Mouse (Mus musculus) cerebellum, adult 9-11 months (tissue): ENCODE data around the gene Babam2.

Experiments
- DNase-seq: peaks from one replicate; pipeline ENCODE4 v3.0.0; 2022

The Babam2 gene

DNA sequence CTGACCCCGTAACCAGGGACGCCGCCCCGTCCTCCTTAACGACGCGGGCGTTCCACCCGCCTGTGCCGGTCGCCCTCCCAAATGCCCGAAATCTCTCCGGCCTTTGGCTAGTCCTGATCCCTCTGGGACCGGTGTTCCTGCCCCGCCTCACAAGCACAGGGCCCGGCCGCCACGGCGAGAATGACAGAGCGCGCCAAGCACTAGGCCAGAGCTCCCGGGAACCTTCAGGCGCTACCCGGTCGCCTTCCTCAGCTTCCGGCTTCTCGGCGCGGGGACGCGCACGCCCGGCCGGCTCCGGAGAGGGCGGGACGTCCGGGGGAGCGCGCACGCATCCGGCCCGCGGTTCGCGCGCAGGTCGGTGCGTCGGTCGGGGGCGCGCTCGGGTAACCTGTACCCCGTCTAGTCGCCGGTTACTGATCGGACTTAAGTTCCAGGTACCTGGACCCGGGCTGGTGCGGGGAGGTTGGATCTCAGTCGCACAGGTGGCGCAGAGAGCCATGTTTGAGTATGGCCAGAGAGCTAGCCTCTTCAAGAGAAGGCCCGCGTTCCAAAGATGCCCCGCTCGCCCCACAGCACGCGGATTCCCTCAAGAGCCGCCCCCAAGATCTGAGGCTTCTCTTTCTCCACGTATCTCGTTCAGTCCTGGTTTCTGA, at the start of gene Babam2:
Gene Babam2 (plus strand): TSS at position 41 of the 653 bp plus-strand sequence.
- DNase-seq: peak; percentile 94

DNA sequence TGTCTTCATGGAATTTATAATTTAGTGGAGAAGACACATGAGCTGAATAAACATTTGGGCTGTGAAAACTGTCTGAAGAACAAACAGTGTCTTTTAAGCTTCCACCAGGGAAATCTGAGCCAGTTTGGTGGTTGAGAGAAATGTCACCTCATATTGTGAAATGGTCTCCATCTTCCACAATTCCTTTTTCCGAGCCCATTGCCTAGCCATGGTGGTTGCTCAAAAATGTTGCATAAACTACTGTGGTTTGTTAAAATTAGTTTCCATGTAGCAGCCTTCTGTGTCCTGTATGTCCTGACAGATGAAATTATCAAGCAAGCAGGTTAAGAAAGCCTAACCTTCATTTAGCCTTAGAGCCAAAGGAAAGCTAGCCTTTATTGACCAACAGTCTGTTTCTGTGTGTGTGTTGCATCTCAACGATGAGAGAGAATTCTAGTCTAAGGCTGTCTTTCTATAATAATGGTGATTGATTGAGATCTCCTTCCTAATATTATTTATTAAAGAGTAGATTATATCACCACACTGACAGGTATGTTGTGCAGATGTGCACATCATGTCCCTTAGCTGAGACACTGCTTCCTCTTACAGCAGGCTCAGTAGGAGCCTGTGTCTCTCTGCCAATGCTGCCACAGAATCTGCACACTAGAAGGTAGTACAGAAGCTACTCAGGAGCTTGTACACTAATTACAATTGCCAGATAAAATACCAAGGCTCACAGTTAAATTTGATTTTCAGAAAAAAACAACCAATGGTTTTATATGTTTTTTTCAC, 46.8 kb upstream of the Babam2 start:
- DNase-seq: no peak

DNA sequence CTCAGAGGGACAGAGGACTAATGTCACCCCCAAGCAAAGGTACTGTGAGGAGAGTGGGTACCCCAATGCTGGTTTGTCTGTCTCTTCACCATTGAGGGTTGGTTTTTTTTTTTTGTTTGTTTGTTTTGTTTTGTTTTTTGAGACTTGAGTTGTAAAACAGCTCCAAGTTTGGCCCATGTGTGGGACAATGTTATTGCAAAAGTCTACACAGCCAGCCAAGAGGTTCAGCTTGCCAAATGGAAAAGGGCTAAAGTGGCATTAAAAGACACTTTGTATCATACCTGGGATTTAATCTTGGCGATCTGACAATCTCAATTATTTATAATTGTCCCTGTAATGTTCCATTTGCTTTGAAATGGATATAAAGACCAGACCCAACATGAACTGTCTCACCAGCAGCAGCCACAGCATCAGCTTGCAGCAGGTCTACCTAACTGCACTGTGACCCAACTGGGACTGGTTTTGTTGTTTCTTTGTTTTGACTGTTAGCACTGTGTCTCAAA, 41.7 kb upstream of the Babam2 start:
- DNase-seq: no peak

DNA sequence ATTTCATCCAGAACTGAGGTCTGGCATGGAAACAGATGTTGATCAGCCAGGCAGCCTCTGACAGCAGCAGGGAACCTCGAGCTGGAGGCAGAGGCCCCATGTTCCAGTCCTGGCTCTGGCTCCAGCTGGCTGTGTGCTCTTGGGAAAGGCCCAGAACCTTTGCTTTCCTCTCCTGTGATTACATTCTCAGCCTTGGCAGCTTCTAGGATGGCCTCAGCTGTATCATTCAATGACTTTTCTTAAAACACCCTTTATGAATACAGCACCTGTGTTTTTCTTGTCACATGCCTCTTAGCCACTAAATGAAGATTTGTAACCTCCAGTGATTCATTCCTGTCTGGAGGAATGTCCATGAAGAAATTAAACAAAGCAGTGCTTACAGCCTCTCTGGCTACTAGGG, 31.3 kb upstream of the Babam2 start:
- no peak for DNase-seq

DNA sequence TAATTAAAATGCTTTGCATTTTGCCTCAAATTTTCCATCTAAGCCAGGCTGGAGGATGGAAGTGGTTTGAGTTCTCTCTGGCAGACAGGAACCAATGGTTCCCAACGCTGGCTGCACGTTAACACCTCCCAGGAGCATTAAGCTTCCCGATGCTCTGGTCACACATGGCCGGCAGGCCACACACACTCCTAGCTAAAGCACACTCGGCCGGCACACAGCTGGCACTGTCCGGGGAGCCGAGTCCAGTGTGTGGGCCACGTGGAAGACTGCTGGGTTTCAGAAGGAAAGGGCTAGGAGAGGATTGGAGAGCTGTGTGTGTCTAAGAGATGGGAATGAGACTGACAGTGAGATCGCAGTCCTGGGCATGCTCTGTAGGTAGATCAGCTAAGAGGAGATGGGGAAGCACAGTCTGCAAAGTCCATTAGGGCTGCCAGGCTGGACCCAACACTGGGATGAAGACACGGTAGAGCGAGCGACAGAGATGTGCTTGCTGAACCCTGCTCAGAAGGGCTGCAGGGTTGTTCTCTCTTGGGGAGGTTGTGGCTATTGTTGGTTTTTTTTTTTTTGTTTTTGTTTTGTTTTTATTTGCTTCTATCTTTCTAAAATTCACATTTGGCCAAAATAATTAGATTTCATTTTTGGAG, 29.0 kb upstream of the Babam2 start:
- no peak for DNase-seq

DNA sequence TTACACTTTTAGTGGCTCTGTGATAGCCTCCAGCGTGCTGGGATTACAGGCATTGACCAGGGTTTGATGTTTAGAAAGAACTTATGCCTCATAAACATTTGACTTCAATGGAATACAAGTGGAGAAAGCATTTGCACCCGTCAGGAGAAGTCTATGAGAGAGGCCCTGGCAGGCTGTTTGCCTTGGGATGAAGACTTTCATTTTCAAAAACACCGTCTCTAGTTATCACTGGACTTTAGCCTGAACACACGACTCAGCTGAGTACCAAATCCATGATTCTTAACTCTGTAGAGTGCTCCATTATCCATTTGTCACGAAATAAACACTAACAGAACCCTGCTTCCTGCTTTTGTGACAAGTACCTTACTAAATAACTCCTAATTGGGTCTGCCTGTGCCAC, 27.5 kb upstream of the Babam2 start:
- no peak for DNase-seq

DNA sequence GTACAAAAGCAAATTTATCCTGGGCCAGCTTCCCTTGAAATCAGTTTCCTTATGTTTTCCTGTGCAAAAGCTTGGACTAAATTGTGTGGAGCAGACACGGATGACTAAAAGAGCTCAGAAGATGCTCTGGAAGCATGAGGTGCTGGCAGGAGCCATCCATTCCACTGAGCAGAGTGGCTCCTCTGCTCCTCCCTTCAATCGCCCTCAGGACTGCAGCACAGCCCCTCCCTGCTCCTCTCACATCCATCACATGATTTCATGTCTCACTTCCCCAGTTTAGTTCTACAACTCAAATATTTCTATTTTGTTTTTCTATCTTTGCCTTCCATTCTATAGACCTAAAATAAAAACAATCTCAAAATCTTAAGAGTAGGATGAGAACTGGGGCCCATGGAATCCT, 26.3 kb upstream of the Babam2 start:
- DNase-seq: no peak

DNA sequence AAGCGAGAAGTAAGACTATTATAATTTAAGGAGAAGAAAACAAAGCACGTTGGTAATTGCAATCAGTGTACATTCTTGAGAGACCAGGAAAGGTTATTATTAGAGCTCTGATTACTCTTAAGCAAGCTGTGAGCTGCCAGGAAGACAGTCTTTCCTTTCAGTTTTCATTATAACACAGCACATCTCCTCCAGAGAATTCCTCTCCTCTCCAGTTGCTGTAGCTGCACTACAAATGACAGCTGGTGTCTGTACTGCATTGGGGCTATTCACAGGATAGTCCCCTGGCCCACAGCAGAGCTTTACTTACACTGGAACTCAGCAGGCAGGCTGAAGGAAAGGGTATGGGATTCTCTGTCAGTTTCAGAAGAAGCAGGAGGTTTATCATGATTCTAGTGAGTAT, 24.1 kb upstream of the Babam2 start:
- no peak for DNase-seq

DNA sequence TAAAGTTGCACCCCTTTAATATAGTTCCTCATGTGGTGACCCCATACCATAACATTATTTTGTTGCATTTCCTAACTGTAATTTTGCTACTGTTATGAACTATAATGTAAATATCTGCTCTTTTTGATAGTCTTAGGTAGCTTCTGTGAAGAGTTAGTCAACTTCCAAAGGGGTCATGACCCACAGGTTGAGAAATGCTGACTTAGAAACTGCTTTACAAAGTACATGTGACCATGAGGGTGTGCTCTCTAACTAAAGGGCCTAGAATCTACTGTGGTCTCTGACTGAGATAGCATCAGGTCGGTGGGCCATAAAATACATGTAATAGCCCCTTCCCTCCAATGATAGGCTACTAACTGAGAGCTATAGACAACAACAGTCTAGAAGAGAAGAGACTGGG, 19.5 kb upstream of the Babam2 start:
- no peak for DNase-seq

DNA sequence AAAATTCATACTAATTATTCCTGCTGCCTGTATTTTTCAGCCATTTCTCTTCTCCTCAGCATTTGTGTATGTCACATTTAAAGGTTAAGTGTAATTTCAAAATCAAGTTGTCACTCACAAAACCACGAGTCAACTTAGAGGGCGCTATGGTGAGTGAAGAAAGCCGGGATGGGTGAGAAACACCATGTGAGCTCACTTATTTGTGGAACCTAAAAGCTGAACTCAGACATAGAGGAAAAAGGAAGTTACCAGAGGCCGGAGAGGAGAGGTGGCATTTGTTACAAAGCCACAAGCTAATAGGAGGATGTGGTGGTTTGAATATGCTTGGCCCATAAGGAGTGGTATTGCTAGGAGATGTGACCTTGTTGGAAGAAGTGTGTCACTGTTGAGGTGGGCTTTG, 17.3 kb upstream of the Babam2 start:
- no peak for DNase-seq

DNA sequence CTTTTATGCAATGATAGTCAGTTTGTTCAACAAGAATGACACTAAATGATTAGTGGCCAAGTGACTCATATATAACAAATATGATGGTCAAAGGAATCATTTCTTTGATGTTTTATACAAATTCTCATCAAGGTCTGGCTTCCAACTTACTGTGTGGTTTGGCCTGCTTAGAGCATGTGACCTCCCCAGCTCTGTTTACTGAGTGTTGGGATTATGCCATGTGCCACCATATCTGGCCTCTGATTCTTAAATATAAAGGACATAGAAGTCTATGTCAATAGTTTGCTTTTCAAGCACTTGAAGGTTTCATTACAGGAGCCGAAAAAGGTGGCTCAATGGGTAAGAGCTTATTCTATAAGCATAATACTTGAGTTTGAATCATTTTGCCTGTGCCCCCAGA, 15.2 kb upstream of the Babam2 start:
- DNase-seq: no peak

DNA sequence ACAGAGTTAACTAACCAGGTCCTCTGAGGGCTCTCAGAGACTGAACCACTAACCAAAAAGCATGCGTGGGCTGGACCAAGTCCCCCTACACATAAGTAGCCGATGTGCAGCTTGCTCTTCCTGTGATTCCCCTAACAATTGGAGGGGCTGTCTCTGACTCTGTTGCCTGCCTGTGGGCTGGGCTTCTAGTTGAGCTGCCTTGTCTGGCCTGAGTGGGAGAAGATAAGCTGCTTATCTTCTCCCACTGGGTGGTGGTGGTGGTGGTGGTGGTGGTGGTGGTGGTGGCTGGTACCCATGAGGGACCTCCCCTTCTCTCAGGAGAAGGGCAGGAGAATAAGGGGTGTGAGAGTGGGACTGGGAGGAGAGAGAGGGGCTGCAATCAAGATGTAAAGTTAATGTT, 11.4 kb upstream of the Babam2 start:
- DNase-seq: no peak

DNA sequence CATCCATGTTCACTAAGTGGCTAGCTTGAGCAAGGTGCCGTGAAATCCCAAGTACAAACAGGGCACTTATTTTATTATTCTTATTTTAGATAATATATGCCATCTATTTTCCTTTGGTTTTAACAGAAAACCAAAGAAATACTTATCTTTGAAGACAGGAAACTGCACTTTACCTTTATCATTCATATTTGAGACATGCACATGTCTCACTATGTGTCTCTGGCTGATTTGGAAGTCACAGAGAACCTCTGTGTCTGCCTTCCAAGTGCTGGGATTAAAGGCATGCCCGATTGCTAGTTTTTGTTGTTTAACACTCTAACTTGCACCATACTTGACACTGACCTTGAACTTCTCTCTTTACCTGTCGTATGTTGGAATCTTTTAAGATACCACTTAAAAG, 9.5 kb upstream of the Babam2 start:
- DNase-seq: no peak

DNA sequence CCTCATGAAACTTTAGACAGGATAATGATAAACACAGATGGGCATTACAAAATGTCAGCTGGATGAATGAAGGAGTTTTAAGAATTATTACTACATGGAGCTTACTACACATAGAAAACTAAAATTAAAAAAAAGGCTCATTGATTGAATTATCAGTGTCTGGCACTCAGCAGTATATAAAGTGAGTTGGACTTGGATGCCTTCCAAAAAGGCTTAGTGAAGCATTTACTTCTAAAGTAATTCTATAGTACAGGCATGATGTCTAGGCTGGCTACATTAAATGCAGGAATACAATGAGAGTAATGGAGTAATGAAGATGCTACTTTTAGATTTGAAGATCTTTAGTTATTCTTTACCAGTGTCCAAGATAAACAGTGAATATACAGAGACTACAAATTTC, 4.3 kb upstream of the Babam2 start:
- no peak for DNase-seq

DNA sequence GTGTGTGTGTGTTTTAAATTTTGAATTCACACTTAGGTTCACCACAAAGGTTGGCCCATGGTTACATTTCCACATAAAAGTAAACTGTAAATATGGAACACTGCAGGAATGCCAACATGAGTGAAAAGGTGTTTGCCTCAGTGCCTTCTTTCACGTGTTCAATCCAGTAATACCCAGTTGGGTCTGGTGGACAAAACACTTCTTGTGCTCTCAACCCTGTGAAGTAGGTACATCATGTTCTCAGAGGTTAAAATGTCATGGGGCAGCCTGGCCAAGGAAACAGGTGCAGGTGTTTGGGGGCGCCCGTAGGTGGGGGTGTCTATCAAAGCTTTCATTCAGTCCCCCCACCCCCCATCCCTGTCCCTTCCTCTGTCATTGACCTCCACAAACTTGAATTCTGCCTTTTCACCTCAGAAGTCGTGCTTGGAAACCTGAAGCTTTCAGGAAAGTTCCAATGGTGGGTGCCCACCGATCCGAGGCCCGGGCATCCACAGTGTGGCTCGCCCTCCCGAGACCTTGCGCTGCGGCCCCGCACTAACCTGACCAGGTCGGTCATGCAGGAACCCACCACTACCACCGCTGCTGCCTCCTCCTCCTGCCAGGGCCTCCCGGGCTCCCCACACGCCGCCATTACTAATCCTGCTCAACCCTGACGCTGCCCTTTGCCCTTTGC, 377 bp upstream of the Babam2 start, which contains the start of gene Rbks:
Gene Rbks (minus strand): TSS at position 657 of the 673 bp plus-strand sequence.
- DNase-seq: no peak

DNA sequence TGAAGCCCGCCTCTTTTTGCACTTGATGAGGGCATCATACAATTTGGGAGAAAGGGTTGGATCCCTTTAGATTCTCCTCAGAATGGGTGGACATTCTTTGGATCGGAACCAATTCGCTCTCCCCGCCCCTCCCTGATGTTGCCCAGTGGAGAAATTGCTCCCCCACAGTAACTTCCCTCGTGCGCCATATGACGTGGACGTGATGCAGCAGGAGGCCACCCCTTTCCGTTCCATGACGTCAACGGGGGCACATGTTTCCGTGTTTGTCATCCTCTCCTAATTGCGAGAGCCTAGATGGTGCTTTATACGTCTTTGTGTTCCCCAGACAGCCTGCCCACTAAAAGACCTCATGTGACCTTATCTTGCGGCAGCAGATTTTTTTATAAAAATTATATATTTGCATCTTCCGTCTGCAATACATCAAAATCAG, 828 bp downstream of the Babam2 start:
- DNase-seq: peak; percentile 90

DNA sequence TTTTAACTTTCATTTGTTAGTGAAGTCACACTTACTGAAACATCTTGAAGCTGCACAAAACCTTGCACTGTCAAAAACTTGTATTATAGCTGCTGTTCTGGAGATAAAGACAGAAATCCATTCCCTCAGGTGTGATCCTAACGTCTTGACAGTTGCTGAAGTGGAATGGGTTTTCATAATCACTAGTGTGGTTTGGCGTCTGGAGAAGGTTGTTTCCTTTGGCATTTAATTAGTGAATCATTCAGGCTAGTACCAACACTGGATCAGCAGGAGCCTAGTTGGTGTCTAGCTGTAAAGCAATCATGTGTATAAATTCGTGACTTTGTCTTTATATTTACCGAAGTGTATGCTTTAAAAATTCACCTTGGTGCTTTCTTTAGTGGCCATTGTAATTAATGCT, 1.4 kb downstream of the Babam2 start:
- no peak for DNase-seq

DNA sequence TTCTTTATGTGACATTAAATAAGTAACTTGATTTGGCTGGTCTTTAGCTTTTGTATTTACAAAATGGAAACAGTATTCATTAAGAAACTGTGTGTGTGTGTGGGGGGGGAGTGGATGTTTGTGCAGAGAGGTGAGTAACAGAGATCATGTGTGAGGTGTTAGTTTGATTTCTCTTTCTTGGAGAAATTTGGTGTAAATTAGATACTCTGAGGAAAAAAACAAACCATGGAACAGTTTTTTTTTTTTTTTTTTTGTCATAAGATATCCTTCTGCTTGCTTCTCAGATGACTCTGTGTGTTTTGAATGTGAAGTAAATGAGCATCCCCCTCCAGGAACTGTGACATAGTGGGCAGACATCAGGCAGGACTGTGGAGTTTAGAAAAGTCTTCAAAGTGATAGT, 1.9 kb downstream of the Babam2 start:
- DNase-seq: no peak

DNA sequence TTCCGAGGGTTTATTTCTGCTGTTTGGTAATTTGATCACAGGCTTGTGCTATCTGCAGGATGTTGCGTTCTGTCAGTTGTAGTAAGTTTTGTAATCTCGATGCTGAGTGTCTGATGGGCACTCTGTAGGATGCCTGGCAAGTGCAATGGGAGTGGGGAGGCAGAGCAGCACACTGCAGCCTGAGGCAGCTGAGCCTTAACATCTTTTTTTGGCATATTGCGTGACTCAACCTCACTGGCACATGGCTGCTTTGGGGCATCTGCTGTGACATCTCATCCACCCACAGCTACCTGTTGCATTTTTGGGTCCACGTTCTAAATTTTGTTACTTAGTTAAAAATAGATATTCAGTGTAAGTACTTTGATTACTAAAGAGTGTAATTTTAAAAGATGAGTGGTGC, 7.5 kb downstream of the Babam2 start:
- DNase-seq: no peak

DNA sequence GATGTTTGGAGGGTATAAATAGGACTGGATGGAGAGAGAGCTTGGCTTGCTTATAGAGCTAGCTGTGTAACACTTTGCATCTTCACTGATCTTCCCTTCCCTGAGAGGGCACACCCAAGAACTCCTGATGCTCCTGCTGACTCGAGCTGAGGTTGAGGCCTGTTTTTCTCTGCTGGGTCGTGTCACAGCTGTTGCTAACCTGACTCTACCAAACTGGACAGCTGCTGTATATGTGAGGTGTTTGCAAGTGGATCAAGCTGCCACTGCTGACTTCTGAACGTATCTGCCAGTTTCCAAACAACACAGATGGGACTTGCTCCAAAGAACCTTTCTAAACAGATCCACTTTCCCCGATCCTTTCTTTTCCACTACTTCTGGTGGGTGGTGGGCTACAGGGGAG, 9.3 kb downstream of the Babam2 start:
- no peak for DNase-seq

DNA sequence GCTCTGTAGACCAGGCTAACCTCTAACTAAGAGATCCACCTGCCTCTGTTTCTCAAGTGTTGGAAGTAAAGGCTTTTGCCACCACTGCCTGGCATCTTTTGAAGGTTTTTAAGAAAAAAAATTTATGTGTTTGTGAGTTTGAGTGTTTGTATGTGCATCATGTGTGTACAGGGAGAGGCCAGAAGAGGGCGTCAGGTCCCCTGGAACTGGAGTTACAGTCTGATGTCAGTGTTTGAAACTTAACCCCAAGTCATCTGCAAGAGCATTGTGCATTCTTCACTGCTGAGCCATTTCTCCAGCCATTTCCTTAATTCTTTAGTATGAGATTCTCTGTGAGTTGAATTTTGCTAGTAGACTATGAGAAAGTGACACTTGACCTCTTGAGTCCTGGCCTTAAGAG, 11.9 kb downstream of the Babam2 start:
- no peak for DNase-seq

DNA sequence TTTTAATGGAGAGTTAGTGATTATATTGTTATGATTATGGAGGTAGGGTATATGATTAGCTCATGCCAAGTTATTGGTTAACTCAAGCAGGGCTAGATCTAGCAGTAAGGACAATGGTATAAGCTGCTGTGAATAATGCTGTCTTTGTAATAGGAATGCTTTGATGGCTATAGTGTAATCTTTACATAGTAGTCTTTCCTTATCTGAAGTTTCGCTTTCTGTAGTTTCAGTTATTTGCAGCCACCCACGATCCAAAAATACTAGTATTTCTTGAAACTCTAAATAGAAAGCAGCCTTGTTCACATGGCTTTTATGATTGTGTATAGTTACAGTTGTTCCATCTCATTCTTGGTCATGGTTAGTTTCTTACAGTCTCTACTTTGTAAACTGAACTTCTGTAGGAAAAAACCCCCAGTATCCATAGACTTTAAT, 15.8 kb downstream of the Babam2 start:
- DNase-seq: no peak

DNA sequence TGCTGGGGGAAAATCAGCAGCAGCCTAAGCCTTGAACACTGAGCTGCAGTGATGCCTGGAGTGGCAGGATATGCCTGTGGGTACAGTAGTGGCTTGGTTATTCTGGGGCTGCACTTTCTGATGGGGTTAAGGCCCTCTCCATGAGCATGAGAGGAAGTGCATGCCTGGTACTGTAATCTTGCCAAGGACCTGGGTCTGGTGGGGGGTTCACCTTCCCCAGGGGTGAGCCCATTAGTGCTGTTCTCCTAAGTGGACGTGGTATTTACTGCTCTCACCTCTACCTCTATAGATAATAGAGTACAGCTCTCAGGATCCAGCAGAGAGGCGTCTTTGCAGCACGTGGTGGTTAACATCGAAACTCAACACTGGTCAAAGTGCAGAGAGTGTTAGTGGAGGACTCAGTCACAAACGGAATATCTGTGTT, 16.4 kb downstream of the Babam2 start:
- DNase-seq: no peak
